Mouse (Mus musculus) lung, embryonic 15.5 days (tissue): ENCODE results near the gene Col19a1. TPM values are rescaled to one million over a fixed set of nuclear protein-coding genes. Genes with fewer than 3 reads are reported as not detected.

Experiments used
- ATAC-seq: fragments of 200-750 bp; cut with Nextera tagmentation; 2 replicates; pipeline ENCODE4 v1.8.0; 2017; ENCODE audit warnings: moderate number of reproducible peaks, borderline replicate concordance; ENCODE audit not compliant: low FRiP score, low TSS enrichment; ENCODE audit errors: extremely low read depth
- H3K27ac ChIP-seq: fragments of 300-500 bp; sonication (generic); 2 replicates; pipeline ENCODE4 v1.5.1; 2015; ENCODE audit warnings: moderate library complexity, mild to moderate bottlenecking, inconsistent platforms
- H3K27me3 ChIP-seq: fragments of 300-500 bp; sonication (generic); 2 replicates; pipeline ENCODE4 v1.6.1; 2015; ENCODE audit warnings: inconsistent platforms
- H3K36me3 ChIP-seq: fragments of 300-500 bp; sonication (generic); 2 replicates; pipeline ENCODE4 v1.6.1; 2015; ENCODE audit warnings: inconsistent platforms
- H3K4me1 ChIP-seq: fragments of 300-500 bp; sonication (generic); 2 replicates; pipeline ENCODE4 v1.6.1; 2015; ENCODE audit warnings: inconsistent platforms
- H3K4me2 ChIP-seq: fragments of 300-500 bp; sonication (generic); 2 replicates; pipeline ENCODE4 v1.6.1; 2015; ENCODE audit warnings: inconsistent platforms, mild to moderate bottlenecking, moderate library complexity
- H3K4me3 ChIP-seq: fragments of 300-500 bp; sonication (generic); 2 replicates; pipeline ENCODE4 v1.5.1; 2015; ENCODE audit warnings: mild to moderate bottlenecking, inconsistent platforms
- H3K9ac ChIP-seq: fragments of 300-500 bp; sonication (generic); 2 replicates; pipeline ENCODE4 v1.6.1; 2015; ENCODE audit warnings: inconsistent platforms
- H3K9me3 ChIP-seq: fragments of 300-500 bp; sonication (generic); 2 replicates; pipeline ENCODE4 v1.6.1; 2016; ENCODE audit warnings: inconsistent platforms
- WGBS: fragments of 180-500 bp; shearing (Covaris S2); methylation state at CpG from one replicate; pipeline ENCODE4 v1.1.7; 2015; 5-methylcytosine and 5-hydroxymethylcytosine counted together
- polyA plus RNA-seq: library from polyadenylated mRNA; unstranded; fragments of >200 nt; fragmentation: Nextera tagmentation; extraction: Ambion mirVana; gene quantifications from 2 replicates; pipeline ENCODE4 v1.2.1, GENCODE M21; 2015

The Col19a1 gene
- polyA plus RNA-seq, 1 experiment from 2014 or later = 0.12 TPM

DNA sequence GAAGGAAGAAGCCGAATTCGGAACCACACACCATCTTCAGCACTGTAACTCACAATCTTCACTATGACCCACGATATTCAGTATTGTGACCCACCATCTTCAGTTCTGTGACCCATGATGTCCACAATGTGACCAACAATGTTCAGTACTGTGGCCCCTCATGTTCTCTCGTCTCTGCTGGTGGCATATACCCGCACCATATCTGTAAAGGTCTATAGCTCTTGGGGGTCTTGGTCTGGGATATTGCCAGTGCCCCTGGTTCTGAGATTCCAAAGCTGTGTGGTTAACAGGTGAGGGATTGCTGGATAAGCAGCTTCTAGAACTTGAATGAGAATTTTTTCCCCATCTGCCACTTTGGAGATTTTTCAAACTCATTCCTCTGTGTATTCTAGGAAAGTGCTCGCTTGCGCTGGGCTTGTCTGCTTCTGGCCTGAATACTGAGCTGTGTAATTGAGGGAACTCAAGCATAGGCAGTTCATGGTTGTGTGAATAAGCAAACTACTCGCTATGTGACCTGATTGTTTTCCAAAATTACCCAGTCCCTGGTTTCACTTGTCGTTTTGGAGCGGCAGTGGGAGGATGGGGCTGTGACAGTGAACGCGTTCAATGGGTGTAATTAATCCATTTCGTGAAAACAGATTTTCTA is 225.2 kb downstream of the Col19a1 start:
- Histone ChIP-seq H3K9me3 (no peaks in the 10 kb centered on the region), H3K9ac (no peak overlapping the region), H3K27me3 (no peaks in the 10 kb centered on the region), H3K4me1 (no peaks in the 10 kb centered on the region), H3K4me2 (no peak overlapping the region), H3K36me3 (no peaks in the 10 kb centered on the region), H3K27ac (no peak overlapping the region), H3K4me3 (no peak overlapping the region)
- no peak for ATAC-seq
- 86% methylated on average over 13 of the region's 13 CpGs for WGBS

DNA sequence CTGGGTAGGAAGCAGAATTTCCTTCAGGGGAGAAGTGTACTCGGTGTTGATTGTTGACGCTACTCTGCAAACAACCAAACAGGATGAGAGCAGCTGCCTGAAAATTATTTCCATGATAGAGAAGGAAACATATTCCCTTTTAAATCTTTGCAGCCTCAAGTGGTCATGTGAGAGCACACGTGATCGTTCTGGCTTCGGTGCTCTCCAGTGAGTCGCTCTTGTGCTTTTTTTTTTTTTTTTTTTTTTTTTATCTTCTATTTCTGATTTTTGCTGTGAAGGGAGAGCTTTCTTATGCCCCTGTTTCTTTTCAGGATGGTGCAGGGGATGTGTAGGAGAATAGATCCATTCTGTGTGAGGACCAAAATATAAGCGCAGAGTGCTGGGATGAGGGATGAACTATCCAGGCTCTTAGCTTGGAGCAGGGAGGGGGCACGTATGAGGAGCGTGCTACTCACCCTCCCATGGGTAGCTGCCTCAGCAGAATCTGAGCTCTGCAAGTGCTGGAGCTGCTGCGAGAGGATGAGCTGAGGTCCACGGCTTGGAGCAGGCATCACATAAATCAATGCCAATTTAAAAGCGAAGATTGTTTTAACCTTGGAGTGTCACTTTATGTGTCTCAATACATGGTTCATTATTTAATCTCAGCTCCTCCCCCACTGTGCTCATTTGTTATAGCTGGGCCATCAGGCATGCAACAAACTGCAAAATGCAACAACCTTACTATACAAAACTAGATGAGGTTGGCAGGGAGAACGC is 237.6 kb downstream of the Col19a1 start:
- Histone ChIP-seq H3K4me3 (no peak overlapping the region), H3K27ac (no peak overlapping the region), H3K9me3 (no peaks in the 10 kb centered on the region), H3K4me1 (no peaks in the 10 kb centered on the region), H3K36me3 (no peaks in the 10 kb centered on the region), H3K4me2 (no peak overlapping the region), H3K27me3 (no peaks in the 10 kb centered on the region), H3K9ac (no peak overlapping the region)
- WGBS = 58% methylated on average over 13 of the region's 13 CpGs
- ATAC-seq = no peak

DNA sequence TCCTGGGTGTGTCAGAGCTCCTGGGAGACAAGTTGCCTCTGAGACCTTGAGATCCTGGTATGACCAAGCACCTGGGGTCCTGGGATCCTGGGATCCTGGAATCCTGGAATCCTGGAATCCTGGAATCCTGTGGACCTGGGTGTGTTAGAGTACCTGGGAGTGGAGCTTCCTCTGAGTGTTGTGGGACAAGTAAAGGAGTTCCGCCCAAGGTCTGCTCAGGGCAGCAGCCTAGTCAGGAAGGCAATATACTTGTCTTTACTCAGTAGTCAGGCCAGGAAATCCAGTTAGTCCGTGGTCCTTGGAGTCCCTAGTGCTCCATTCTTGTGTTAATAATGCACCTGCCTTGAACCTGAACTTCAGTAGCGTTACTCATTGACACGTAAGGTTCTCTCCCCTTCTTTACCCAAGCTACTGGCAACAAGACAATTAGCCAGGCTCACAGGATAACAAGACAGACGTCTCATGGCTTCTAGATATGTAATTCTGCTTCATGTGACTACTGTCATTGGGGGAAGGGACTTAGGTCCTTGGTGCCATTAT is 239.6 kb downstream of the Col19a1 start:
- Histone ChIP-seq H3K4me1 (no peaks in the 10 kb centered on the region), H3K9ac (no peak overlapping the region), H3K27me3 (no peaks in the 10 kb centered on the region), H3K27ac (no peak overlapping the region), H3K36me3 (no peaks in the 10 kb centered on the region), H3K4me2 (no peak overlapping the region), H3K4me3 (no peak overlapping the region), H3K9me3 (no peaks in the 10 kb centered on the region)
- WGBS = 67% methylated on average over 5 of the region's 5 CpGs
- no peak for ATAC-seq

DNA sequence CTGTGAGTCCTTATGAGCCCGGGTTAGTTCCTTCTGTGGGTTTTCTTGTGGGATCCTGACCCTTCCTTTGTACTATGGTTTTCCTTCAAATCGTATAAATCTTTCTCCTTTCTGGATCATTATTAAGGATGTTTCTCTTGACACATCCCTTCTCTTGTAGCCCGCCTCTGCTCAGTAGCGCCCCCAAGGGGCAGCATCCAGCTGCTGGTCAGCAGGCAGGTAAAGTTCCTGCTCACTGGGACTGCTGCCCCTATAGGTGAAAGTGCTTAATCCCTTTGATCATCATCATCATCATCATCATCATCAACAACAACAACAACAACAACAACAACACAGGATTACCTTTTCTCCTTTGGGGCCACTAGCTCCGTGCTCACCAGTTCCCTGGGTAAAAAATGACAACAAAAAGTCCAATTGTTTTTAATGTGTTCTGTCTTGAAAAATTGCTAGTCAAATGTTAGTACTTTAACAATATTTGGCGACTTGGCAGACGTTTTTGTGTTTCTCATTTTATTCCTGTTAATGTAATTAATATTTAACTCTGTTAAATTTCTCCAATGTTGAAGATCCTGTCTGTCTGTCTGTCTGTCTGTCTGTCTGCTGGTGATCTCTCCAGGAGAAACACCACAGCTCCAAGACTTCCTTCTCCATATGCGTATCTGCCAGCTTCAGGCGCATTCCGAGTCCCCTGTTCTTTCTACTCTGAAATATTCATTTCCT is 249.6 kb downstream of the Col19a1 start:
- WGBS = 78% methylated on average over 10 of the region's 10 CpGs
- ATAC-seq = no peak
- no peak overlapping the region for H3K27ac ChIP-seq
- no peaks in the 10 kb centered on the region for H3K36me3 ChIP-seq
- H3K9ac ChIP-seq = no peak overlapping the region
- H3K9me3 ChIP-seq = no peaks in the 10 kb centered on the region
- H3K4me3 ChIP-seq = no peak overlapping the region
- no peaks in the 10 kb centered on the region for H3K27me3 ChIP-seq
- H3K4me2 ChIP-seq = no peak overlapping the region
- no peaks in the 10 kb centered on the region for H3K4me1 ChIP-seq

DNA sequence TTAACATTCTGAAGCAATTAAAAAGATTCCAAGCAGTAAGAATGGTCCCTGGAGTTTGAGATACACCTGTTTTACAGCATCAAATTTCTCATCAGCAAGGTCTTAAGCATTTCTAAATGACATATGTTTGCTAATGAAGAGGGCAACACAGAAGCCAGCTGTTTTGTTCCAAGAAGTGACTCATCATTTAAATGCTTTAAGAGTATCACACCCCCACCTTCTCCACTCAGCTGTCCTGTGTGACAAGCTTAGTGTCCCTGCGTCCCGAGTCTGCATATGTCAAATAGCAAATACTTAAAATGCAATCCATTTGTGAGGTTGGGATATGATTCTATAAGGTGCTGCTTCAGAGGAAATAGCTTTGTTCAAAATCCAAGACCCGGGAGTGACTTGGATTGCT is 251.2 kb downstream of the Col19a1 start:
- WGBS = 68% methylated on average over 3 of the region's 3 CpGs
- ATAC-seq = no peak
- no peaks in the 10 kb centered on the region for H3K27me3 ChIP-seq
- H3K4me2 ChIP-seq = no peak overlapping the region
- H3K9me3 ChIP-seq = no peaks in the 10 kb centered on the region
- no peak overlapping the region for H3K4me3 ChIP-seq
- no peak overlapping the region for H3K9ac ChIP-seq
- no peaks in the 10 kb centered on the region for H3K36me3 ChIP-seq
- H3K4me1 ChIP-seq = no peaks in the 10 kb centered on the region
- no peak overlapping the region for H3K27ac ChIP-seq

DNA sequence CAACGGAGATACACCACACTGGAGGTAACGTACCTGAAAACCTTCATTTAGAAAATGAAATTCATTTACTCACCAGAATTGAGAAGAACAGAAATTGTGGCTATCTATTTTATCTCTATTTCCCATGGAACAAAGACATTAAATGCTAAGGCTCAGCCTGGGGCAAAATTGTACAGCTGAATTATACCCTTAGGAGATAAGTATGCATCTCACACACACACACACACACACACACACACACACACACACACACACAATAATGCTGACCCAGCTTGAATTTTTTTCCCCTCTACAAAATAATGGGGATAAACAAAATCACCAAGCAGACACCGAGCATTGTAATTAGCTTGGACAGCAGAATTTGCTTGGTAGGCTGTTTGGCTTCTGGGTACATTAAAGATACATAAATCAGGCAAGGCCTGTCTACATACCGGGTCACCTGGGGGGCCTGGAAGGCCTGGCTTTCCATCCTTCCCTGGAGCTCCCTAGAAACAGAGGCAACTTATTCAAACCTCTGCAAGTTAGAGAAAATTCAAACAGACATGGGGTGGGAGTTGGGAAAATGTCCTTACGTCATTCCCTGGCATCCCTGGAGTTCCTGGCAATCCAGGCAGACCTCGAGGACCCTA is 270.2 kb downstream of the Col19a1 start:
- H3K4me1 ChIP-seq = no peaks in the 10 kb centered on the region
- no peak overlapping the region for H3K9ac ChIP-seq
- H3K4me2 ChIP-seq = no peak overlapping the region
- no peaks in the 10 kb centered on the region for H3K9me3 ChIP-seq
- no peak overlapping the region for H3K27ac ChIP-seq
- no peaks in the 10 kb centered on the region for H3K36me3 ChIP-seq
- WGBS = 71% methylated on average over 6 of the region's 6 CpGs
- no peak for ATAC-seq
- H3K4me3 ChIP-seq = no peak overlapping the region
- no peaks in the 10 kb centered on the region for H3K27me3 ChIP-seq

DNA sequence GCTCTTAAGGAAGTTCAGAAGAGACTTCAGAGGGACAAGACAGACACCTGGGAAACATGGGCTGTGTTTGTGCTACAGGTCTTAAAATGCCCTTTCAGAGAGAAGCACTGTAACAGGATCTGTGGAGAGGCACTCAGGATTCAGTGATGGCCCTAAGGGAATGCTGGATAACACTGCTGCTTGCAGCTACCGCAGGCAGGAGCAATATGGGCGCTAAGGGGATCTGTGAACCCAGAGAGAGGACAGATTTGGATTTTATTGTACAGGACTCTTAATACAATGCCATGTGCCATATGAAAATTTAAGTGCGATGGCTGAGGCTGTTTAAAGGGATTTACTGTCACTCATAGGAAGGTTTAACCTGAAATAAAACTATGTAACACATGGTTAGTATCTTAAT is 270.8 kb downstream of the Col19a1 start:
- Histone ChIP-seq H3K4me3 (no peak overlapping the region), H3K9ac (no peak overlapping the region), H3K4me1 (no peaks in the 10 kb centered on the region), H3K9me3 (no peaks in the 10 kb centered on the region), H3K27me3 (no peaks in the 10 kb centered on the region), H3K27ac (no peak overlapping the region), H3K4me2 (no peak overlapping the region), H3K36me3 (no peaks in the 10 kb centered on the region)
- ATAC-seq = no peak
- WGBS = 79% methylated on average over 3 of the region's 3 CpGs

DNA sequence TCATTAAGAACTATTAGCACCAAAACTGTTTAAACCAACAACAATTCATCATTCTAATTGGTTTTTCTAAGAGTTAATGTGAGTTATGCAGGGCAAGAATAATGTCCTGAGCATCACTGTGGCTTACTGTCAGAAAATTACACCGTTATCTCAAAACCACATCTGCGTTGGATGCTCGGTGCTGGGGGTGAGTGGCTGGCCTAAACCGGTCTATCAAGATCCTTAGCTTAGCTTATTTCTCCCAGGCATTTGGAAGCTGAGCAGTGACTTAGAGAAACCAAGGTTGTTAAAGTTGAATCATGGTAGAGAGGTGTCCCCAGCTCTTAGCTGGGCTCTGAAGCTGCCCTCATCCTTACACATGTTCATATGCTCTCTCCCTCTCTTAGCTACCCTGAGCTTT is 276.4 kb downstream of the Col19a1 start:
- no peak overlapping the region for H3K4me3 ChIP-seq
- no peak overlapping the region for H3K9ac ChIP-seq
- no peaks in the 10 kb centered on the region for H3K9me3 ChIP-seq
- H3K27ac ChIP-seq = no peak overlapping the region
- 53% methylated on average over 4 of the region's 4 CpGs for WGBS
- no peak overlapping the region for H3K4me2 ChIP-seq
- H3K36me3 ChIP-seq = no peaks in the 10 kb centered on the region
- H3K27me3 ChIP-seq = no peaks in the 10 kb centered on the region
- no peak for ATAC-seq
- H3K4me1 ChIP-seq = no peaks in the 10 kb centered on the region

DNA sequence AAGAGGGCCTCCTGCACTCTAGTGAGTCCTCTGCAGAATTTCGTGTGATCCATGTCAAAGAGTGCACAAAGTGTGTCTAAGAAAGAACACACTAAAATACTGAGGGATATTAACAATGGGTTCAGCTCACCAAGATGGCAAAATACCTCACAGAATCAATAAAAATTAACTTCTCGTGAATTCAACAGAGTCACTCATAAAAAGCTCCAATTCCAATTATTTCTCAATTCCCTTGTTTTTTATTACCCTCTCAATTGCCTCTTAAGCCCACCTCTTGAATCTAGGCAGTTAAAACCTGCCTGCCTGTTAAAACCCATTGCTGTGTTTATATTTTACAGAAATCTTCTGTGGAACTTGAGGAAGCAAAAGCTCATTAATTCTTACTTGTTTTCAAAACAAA is 277.1 kb downstream of the Col19a1 start:
- no peak overlapping the region for H3K4me3 ChIP-seq
- 49% methylated on average over 2 of the region's 2 CpGs for WGBS
- H3K4me1 ChIP-seq = no peaks in the 10 kb centered on the region
- no peak overlapping the region for H3K4me2 ChIP-seq
- no peak overlapping the region for H3K27ac ChIP-seq
- H3K9ac ChIP-seq = no peak overlapping the region
- no peaks in the 10 kb centered on the region for H3K27me3 ChIP-seq
- no peak for ATAC-seq
- H3K9me3 ChIP-seq = no peaks in the 10 kb centered on the region
- no peaks in the 10 kb centered on the region for H3K36me3 ChIP-seq

DNA sequence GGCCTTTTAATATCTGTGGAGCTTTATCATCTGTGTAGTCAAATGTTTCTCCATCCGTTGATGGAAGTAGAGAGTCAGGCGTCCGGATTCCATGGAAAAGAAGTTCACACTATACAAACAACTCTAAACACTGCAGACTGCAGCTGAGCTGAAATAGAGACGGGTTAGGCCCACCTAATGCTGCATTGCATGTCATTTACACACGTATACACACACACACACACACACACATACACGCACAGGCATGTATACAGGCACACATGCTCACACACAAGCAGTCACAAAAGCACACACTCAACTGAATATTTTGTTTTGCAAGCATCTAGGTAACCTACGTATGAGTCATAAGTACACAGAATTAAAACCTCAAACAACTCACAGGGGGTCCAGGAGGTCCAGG is 284.2 kb downstream of the Col19a1 start:
- Histone ChIP-seq H3K4me2 (no peak overlapping the region), H3K9ac (no peak overlapping the region), H3K4me3 (no peak overlapping the region), H3K4me1 (no peaks in the 10 kb centered on the region), H3K9me3 (no peaks in the 10 kb centered on the region), H3K27me3 (no peaks in the 10 kb centered on the region), H3K36me3 (no peaks in the 10 kb centered on the region), H3K27ac (no peak overlapping the region)
- ATAC-seq = no peak
- WGBS = 68% methylated on average over 7 of the region's 7 CpGs

DNA sequence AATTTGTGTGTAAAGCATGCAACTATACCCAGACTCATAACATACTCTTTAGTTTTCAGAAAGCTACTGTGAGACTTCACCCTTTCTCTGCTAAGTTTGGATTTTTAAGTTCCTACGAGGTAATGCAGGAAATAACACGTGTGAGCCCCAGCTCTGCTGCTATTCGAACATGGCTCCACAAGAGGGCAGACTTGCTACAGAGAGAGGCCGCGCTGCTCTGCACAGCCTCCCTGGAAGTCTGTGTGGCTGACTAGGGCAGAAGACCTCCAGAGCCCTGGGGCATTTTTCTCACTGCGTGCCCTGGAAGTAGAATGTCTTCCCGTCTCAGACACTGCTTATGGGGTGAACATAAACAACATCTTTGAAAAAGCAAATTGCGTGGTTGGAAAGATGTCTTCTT is 284.6 kb downstream of the Col19a1 start:
- Histone ChIP-seq H3K9me3 (no peaks in the 10 kb centered on the region), H3K4me2 (no peak overlapping the region), H3K4me1 (no peaks in the 10 kb centered on the region), H3K27ac (no peak overlapping the region), H3K9ac (no peak overlapping the region), H3K36me3 (no peaks in the 10 kb centered on the region), H3K27me3 (no peaks in the 10 kb centered on the region), H3K4me3 (no peak overlapping the region)
- 8% methylated on average over 8 of the region's 8 CpGs for WGBS
- ATAC-seq = peak; percentile 74; the same call in 1 of the 2 replicates

DNA sequence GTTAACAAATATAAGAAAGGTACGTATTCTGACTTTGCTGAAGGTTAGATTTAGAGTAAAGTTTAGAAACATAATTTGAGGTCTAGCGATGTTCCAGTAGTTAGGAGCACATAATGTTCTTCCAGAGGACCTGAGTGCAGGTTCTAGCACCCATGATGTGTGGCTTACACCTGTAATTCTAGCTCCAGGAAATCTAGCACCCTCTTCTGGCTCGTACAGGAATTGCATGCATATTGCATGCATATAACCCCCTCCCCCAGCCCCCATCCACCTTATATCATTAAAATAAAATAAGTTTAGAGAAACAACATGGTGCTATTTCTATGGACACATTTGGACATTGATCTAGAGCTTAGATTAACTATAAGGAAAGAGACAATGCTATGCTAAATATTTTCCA is 286.6 kb downstream of the Col19a1 start:
- Histone ChIP-seq H3K36me3 (no peaks in the 10 kb centered on the region), H3K27me3 (no peaks in the 10 kb centered on the region), H3K4me3 (no peak overlapping the region), H3K27ac (no peak overlapping the region), H3K9me3 (no peaks in the 10 kb centered on the region), H3K4me2 (no peak overlapping the region), H3K9ac (no peak overlapping the region), H3K4me1 (no peaks in the 10 kb centered on the region)
- 90% methylated on average over 3 of the region's 3 CpGs for WGBS
- no peak for ATAC-seq
